Mouse (Mus musculus) kidney, embryonic 15.5 days (tissue): ENCODE measurements around the gene Wdr48. TPM values are rescaled to one million over a fixed set of nuclear protein-coding genes. Genes with fewer than 3 reads are reported as not detected.

ENCODE experiments used
- ATAC-seq: fragments of 200-750 bp; cut with Nextera tagmentation; replicated peaks from 2 replicates; pipeline ENCODE4 v1.8.0; 2017; ENCODE audit warnings: moderate TSS enrichment; ENCODE audit not compliant: low FRiP score
- H3K27ac ChIP-seq: fragments of 300-500 bp; sonication (generic); 2 replicates; pipeline ENCODE4 v1.5.1; 2015; ENCODE audit warnings: mild to moderate bottlenecking, inconsistent platforms
- H3K27me3 ChIP-seq: fragments of 300-500 bp; sonication (generic); 2 replicates; pipeline ENCODE4 v1.6.1; 2015; ENCODE audit warnings: inconsistent platforms
- H3K36me3 ChIP-seq: fragments of 300-500 bp; sonication (generic); 2 replicates; pipeline ENCODE4 v1.6.1; 2015; ENCODE audit warnings: inconsistent platforms
- H3K4me1 ChIP-seq: fragments of 300-500 bp; sonication (generic); 2 replicates; pipeline ENCODE4 v1.6.1; 2015; ENCODE audit warnings: inconsistent platforms
- H3K4me2 ChIP-seq: fragments of 300-500 bp; sonication (generic); 2 replicates; pipeline ENCODE4 v1.6.1; 2015; ENCODE audit warnings: moderate library complexity, mild to moderate bottlenecking, inconsistent platforms
- H3K4me3 ChIP-seq: fragments of 300-500 bp; sonication (generic); replicated peaks from 2 replicates; pipeline ENCODE4 v1.5.1; 2015; ENCODE audit warnings: mild to moderate bottlenecking, inconsistent platforms
- H3K9ac ChIP-seq: fragments of 300-500 bp; sonication (generic); 2 replicates; pipeline ENCODE4 v1.6.1; 2015; ENCODE audit warnings: mild to moderate bottlenecking, inconsistent platforms
- H3K9me3 ChIP-seq: fragments of 300-500 bp; sonication (generic); replicated peaks from 2 replicates; pipeline ENCODE4 v1.6.1; 2016; ENCODE audit warnings: inconsistent platforms
- WGBS: fragments of 180-500 bp; shearing (Covaris S2); methylation state at CpG from one replicate; pipeline ENCODE4 v1.1.7; 2015; ENCODE audit warnings: mixed read lengths; 5-methylcytosine and 5-hydroxymethylcytosine counted together
- polyA plus RNA-seq: library from polyadenylated mRNA; unstranded; fragments of >200 nt; fragmentation: Nextera tagmentation; extraction: Ambion mirVana; gene quantifications from 2 replicates; pipeline ENCODE4 v1.2.1, GENCODE M21; 2015

The Wdr48 gene
- polyA plus RNA-seq, 1 experiment from 2014 or later = 53.6 TPM

GRCm38 (mm10) chr9:119951388-119951787 is 56.7 kb downstream of the Wdr48 start:
- Histone ChIP-seq H3K27ac (no peak overlapping the region), H3K4me2 (no peak overlapping the region), H3K36me3 (no peaks in the 10 kb centered on the region), H3K4me3 (no peak overlapping the region), H3K9me3 (no peaks in the 10 kb centered on the region), H3K9ac (no peak overlapping the region), H3K4me1 (peaks cover 12% of the 10 kb centered on the region; the same call in 1 of the 2 replicates), H3K27me3 (no peaks in the 10 kb centered on the region)
- no peak for ATAC-seq
- 84% methylated on average over 9 of the region's 9 CpGs for WGBS

- Histone ChIP-seq H3K27me3 (no peaks in the 10 kb centered on the region), H3K4me2 (no peak overlapping the region), H3K9me3 (no peaks in the 10 kb centered on the region), H3K4me3 (no peak overlapping the region), H3K36me3 (no peaks in the 10 kb centered on the region), H3K27ac (no peak overlapping the region), H3K4me1 (peaks cover 14% of the 10 kb centered on the region), H3K9ac (no peak overlapping the region)
- 74% methylated on average over 9 of the region's 9 CpGs for WGBS
- no peak for ATAC-seq
Measured at GRCm38 (mm10) chr9:119958835-119959234, 64.2 kb downstream of the Wdr48 start.

DNA sequence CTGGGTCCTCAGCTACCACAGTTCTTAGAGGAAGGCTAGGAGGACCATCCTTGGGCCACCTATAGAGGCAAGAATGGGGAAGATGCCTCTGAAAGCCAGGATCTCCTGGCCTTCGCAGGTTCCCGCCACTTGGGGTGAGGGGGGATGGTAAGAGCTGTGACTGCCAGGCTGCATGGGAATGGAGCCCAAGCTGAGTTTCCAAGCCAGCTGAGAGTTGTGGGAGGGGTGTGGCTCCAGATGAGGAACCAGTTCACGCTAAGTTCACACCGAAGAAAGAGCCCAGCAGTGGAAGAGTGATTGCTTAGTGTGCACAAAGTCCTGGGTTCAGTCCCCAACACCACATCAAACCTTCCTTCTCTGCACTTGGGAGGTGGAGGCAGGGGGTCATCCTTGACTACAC is 67.5 kb downstream of the Wdr48 start:
- 81% methylated on average over 4 of the region's 4 CpGs for WGBS
- no peaks in the 10 kb centered on the region for H3K27me3 ChIP-seq
- H3K4me2 ChIP-seq = no peak overlapping the region
- H3K9ac ChIP-seq = no peak overlapping the region
- no peak overlapping the region for H3K27ac ChIP-seq
- H3K4me1 ChIP-seq = peaks cover 14% of the 10 kb centered on the region
- ATAC-seq = no peak
- no peak overlapping the region for H3K4me3 ChIP-seq
- no peaks in the 10 kb centered on the region for H3K36me3 ChIP-seq
- H3K9me3 ChIP-seq = no peaks in the 10 kb centered on the region

DNA sequence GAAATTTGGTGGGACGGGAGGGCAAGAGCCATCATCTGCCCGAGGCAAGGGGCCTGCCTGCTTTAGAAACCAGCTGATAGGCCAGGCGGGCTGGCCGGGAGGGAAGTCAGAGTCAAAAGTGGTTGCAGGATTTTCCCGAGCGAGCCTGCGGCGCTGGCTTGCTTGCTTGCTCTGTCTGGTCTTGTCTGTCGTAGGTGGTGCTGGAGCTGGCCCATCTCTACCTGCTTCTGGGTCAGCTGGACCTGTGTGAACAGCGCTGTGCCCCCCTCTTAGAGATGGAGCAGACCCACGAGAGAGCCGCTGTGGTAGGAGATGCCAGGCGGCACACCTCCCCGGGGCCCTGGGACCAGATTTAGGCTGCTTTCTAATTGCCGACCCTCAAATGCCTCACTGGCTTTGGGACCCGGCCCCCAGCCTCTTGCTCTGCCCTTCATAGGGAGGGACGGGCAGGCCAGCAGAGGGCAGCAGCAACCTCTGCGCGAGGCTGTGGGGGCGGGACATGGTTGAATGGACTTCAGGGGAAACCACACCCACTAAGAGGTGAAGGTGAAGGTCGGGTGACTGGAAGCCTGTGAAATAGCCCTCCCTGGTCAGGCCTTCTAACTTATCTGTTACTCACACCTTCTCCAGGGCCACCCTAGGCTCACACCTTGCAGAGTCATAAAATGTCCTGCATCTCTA is 68.4 kb downstream of the Wdr48 start:
- peak overlapping the region; percentile 21; the same call in 1 of the 2 replicates for H3K9ac ChIP-seq

DNA sequence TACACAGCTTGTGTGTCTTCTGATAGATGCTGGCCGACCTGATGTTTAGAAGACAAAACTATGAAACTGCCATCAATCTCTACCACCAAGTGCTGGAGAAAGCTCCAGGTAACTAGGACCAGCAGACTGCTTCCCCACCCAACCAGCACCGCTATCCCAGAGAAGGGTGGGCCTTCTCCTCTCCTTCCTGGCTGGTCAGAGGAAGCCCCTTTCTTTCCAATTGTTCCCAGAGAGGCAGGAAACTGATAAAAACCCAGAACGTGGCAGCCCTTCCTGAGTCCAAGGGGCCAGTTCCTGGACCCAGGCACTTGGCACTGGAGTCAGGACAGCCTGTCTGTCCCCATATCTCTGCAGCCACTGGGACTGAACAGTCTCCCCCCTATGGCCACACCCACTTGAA is 69.5 kb downstream of the Wdr48 start:
- H3K36me3 ChIP-seq = no peaks in the 10 kb centered on the region
- 0 out of 2 replicates have a peak overlapping the region, but pooled peaks have one; percentile 1 for H3K27ac ChIP-seq
- ATAC-seq = no peak
- no peak overlapping the region for H3K4me3 ChIP-seq
- peaks cover 14% of the 10 kb centered on the region for H3K4me1 ChIP-seq
- H3K9me3 ChIP-seq = no peaks in the 10 kb centered on the region
- H3K4me2 ChIP-seq = no peak overlapping the region
- WGBS = 78% methylated on average over 3 of the region's 3 CpGs
- H3K9ac ChIP-seq = no peak overlapping the region
- H3K27me3 ChIP-seq = no peaks in the 10 kb centered on the region

More for the DNA sequence above, 68.4 kb downstream of the Wdr48 start:
- Histone ChIP-seq H3K4me3 (peak overlapping the region; percentile 5), H3K36me3 (no peaks in the 10 kb centered on the region), H3K4me1 (peaks cover 14% of the 10 kb centered on the region), H3K27ac (no peak overlapping the region), H3K9me3 (no peaks in the 10 kb centered on the region), H3K27me3 (no peaks in the 10 kb centered on the region), H3K4me2 (peak overlapping the region; percentile 50)
- ATAC-seq = peak; percentile 77
- 11% methylated on average over 21 of the region's 21 CpGs for WGBS

- Histone ChIP-seq H3K4me3 (no peak overlapping the region), H3K9me3 (no peaks in the 10 kb centered on the region), H3K27me3 (no peaks in the 10 kb centered on the region), H3K4me1 (peaks cover 17% of the 10 kb centered on the region), H3K27ac (no peak overlapping the region), H3K36me3 (no peaks in the 10 kb centered on the region), H3K9ac (no peak overlapping the region), H3K4me2 (no peak overlapping the region)
- no peak for ATAC-seq
- 63% methylated on average over 3 of the region's 3 CpGs for WGBS
Measured at GRCm38 (mm10) chr9:119965186-119965585, 70.5 kb downstream of the Wdr48 start.

- Histone ChIP-seq H3K9me3 (no peaks in the 10 kb centered on the region), H3K9ac (no peak overlapping the region), H3K27ac (no peak overlapping the region), H3K4me3 (no peak overlapping the region), H3K4me2 (no peak overlapping the region), H3K36me3 (peaks cover 3% of the 10 kb centered on the region; the same call in 1 of the 2 replicates), H3K27me3 (no peaks in the 10 kb centered on the region), H3K4me1 (peaks cover 29% of the 10 kb centered on the region)
- no peak for ATAC-seq
- WGBS = 90% methylated on average over 26 of the region's 26 CpGs
Measured at GRCm38 (mm10) chr9:119966221-119966910, 71.7 kb downstream of the Wdr48 start.

GRCm38 (mm10) chr9:119969811-119970210 is 75.1 kb downstream of the Wdr48 start:
- H3K9ac ChIP-seq = no peak overlapping the region
- no peaks in the 10 kb centered on the region for H3K9me3 ChIP-seq
- H3K27me3 ChIP-seq = no peaks in the 10 kb centered on the region
- no peak overlapping the region for H3K4me3 ChIP-seq
- no peak for ATAC-seq
- H3K36me3 ChIP-seq = peaks cover 36% of the 10 kb centered on the region
- no peak overlapping the region for H3K27ac ChIP-seq
- no peak overlapping the region for H3K4me2 ChIP-seq
- WGBS = 75% methylated on average over 7 of the region's 7 CpGs
- H3K4me1 ChIP-seq = peaks cover 19% of the 10 kb centered on the region

DNA sequence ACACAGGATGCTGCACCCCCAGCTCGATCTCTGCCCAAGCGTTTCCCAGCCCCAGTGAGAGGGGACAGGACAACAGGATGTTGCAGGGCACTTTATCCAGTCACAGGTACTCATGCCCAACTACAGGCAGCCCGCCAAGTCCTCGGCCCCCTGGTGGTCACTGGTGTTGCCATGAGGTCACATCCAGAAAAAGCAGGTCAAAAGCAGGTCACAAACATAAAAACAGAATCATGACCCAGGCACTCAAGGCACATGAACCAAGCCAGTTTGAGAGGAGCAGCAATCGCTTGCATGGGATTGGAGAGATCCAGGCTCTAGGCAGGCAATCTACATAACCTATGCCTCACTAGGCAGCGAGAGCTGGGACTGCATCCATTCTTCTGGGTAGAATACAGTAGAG is 75.5 kb downstream of the Wdr48 start:
- no peak for ATAC-seq
- H3K4me3 ChIP-seq = no peak overlapping the region
- no peak overlapping the region for H3K4me2 ChIP-seq
- 37% methylated on average over 6 of the region's 6 CpGs for WGBS
- H3K27ac ChIP-seq = 0 out of 2 replicates have a peak overlapping the region, but pooled peaks have one; percentile 10
- H3K9ac ChIP-seq = no peak overlapping the region
- peaks cover 19% of the 10 kb centered on the region for H3K4me1 ChIP-seq
- peaks cover 40% of the 10 kb centered on the region for H3K36me3 ChIP-seq
- no peaks in the 10 kb centered on the region for H3K27me3 ChIP-seq
- no peaks in the 10 kb centered on the region for H3K9me3 ChIP-seq

DNA sequence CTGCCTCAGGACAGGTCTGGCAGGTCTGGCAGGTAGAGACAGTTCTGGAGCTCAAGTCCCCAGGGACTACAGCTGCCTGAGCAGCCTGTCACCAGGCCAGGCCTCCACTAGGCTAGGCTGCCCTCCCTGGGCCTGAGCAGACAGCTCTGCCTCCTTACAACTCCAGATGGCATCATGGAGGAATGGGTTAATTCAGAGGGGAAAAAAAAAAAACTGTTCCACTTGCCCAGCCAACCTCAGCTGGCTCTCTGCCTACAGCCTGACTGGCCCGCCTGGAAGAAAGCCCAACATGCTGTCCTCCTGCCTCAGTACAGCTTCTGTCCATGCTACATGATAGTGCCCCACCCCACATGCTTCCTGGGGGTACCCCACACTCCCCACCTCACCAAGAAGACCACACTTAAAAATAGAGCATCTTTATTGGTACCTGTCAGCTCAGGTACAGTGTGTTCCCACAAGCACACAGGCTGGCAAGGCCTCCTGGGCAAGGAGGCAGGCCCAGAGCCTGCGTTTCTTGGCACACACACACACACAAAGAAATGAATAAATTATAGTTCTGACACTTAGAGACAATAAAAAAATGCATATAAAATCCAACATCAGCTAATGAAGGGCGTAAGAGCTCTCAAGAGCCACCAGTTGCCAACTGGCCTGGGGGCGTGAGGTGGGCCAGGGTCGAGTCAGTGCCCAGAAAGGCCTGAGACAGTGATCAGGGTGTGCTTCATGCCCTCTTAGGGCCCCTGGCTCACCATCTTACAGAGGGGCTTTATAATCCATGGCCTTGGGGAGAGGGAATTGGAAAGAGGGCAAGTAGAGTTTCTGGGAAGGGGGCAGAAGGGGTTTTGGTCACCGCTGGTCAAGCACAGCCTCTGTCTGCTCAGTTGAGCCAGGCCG is 76.3 kb downstream of the Wdr48 start:
- WGBS = 77% methylated on average over 7 of the region's 7 CpGs
- Histone ChIP-seq H3K4me1 (peaks cover 19% of the 10 kb centered on the region), H3K27ac (peak overlapping the region; percentile 10; the same call in 1 of the 2 replicates), H3K4me3 (no peak overlapping the region), H3K36me3 (peaks cover 41% of the 10 kb centered on the region), H3K9me3 (no peaks in the 10 kb centered on the region), H3K4me2 (no peak overlapping the region), H3K9ac (no peak overlapping the region; the same call in 1 of the 2 replicates), H3K27me3 (no peaks in the 10 kb centered on the region)
- no peak for ATAC-seq

DNA sequence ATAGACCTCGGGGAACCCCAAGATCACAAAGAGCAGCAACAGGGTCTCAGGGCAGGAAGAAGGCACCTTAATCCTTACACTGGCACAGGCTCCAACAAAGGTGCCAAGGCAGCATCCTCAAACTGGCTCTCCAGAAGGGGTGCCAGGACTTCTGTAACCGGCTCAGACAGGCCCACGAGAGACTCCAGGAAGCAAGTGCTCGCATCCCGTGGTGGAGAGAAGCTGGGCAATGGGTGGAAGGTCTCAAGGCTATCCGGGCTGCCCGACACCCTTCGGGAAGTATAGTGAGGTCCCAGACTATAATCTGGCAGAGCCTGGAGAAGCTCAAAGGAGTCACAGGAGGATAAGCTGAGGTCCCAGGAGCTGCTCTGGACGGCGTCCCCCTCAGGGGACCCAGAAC is 77.5 kb downstream of the Wdr48 start:
- WGBS = 94% methylated on average over 10 of the region's 10 CpGs
- Histone ChIP-seq H3K27ac (no peak overlapping the region), H3K36me3 (peaks cover 41% of the 10 kb centered on the region), H3K4me3 (no peak overlapping the region), H3K9ac (no peak overlapping the region), H3K4me1 (peaks cover 29% of the 10 kb centered on the region), H3K27me3 (no peaks in the 10 kb centered on the region), H3K9me3 (no peaks in the 10 kb centered on the region), H3K4me2 (no peak overlapping the region)
- no peak for ATAC-seq

DNA sequence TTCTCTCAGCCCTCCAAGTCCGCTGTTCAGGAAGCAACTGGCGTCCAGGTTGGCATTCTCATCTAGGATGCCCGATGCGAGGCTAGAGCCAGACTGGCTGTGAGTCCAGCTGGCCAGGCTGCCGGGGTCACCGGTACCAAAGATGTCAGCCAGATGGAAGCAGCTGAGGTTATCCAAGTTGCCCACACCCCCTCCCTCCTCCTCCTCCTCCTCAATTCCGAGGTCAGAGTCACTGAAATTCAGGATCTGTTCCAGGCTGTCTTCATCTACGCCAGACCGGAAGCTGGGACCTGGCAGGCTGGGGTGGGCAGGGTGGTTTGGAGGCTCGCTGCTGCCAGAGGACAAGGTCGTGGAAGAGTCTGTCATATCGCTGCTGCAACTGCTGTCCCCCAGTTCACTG is 77.9 kb downstream of the Wdr48 start:
- WGBS = 77% methylated on average over 12 of the region's 12 CpGs
- peaks cover 41% of the 10 kb centered on the region for H3K36me3 ChIP-seq
- ATAC-seq = no peak
- no peak overlapping the region for H3K4me2 ChIP-seq
- no peak overlapping the region for H3K4me3 ChIP-seq
- H3K9ac ChIP-seq = no peak overlapping the region
- no peaks in the 10 kb centered on the region for H3K27me3 ChIP-seq
- H3K4me1 ChIP-seq = peaks cover 33% of the 10 kb centered on the region
- no peaks in the 10 kb centered on the region for H3K9me3 ChIP-seq
- H3K27ac ChIP-seq = no peak overlapping the region
